In genomic region chr13:21811539-21811938, GRCm38 (mm10) we compare ENCODE assay signal across 8 mouse cellular contexts. TPM values are rescaled to one million over a fixed set of nuclear protein-coding genes. Genes with fewer than 3 reads are reported as not detected.
DNase-seq lines count a peak whose midpoint lies in the region; ATAC-seq and TF ChIP-seq lines count a peak whose summit lies in the region.
"Not testable (repeated sequence)": the region's sequence is repeated elsewhere in the genome, so short reads cannot be mapped to it uniquely, and the experiment has no call there.

TSS of gene Hist1h4m (plus strand) at chr13:21811746.

- H3K9me3 ChIP-seq in forebrain, embryonic 12.5 days; heart, embryonic 13.5 days: not testable (repeated sequence)

- WGBS in bone marrow, adult 2 months, result no CpG with 5 or more reads among the region's 24 CpGs
- no CpG with 5 or more reads among the region's 24 CpGs for WGBS in forebrain, embryonic 12.5 days
- WGBS in heart, embryonic 13.5 days, result no CpG with 5 or more reads among the region's 24 CpGs

- not testable (repeated sequence) for TF ChIP-seq CTCF in bone marrow, adult 2 months (IDR thresholded peaks at IDR 0.05; ENCODE audit: control insufficient read depth, insufficient read depth, low read length)

- peak; percentile 60 for ATAC-seq in forebrain, embryonic 12.5 days (ENCODE audit: low FRiP score)
- peak; percentile 42; the same call in 1 of the 2 replicates for ATAC-seq in heart, embryonic 13.5 days (ENCODE audit: extremely low read depth, insufficient number of reproducible peaks, low FRiP score, low TSS enrichment)
- ATAC-seq in neutrophil, adult 5-6 weeks (ENCODE audit: extremely low read depth, insufficient number of reproducible peaks, low FRiP score, poor library complexity, severe bottlenecking), result peak; percentile 77

- H3K4me1 ChIP-seq in bone marrow, adult 2 months (ENCODE audit: control insufficient read depth, insufficient read depth, low read length); forebrain, embryonic 12.5 days; heart, embryonic 13.5 days: not testable (repeated sequence)

- peak; percentile 18 for DNase-seq in kidney, adult 18-20 months
- DNase-seq in left cerebral cortex, postnatal 10 days (ENCODE audit: extremely low spot score in 1 of 2, low spot score in 2 of 2), result not testable (repeated sequence)
- DNase-seq in lung, postnatal 10 days, result peak; percentile 32
- DNase-seq in thymus, postnatal 25 days, result peak; percentile 71

- not testable (repeated sequence) for H3K36me3 ChIP-seq in forebrain, embryonic 12.5 days (replicated peaks); heart, embryonic 13.5 days

- H3K4me3 ChIP-seq in bone marrow, adult 2 months (replicated peaks; ENCODE audit: control insufficient read depth, low read depth, low read length), result peak within 1 kb of the TSS; percentile 31
- peak within 1 kb of the TSS; percentile 24 for H3K4me3 ChIP-seq in forebrain, embryonic 12.5 days (replicated peaks)
- peak within 1 kb of the TSS; percentile 32 for H3K4me3 ChIP-seq in heart, embryonic 13.5 days

- TF ChIP-seq POLR2A in bone marrow, adult 2 months (IDR thresholded peaks at IDR 0.05; ENCODE audit: borderline replicate concordance, control insufficient read depth, low read depth, low read length), result not testable (repeated sequence)

- H3K4me2 ChIP-seq in forebrain, embryonic 12.5 days, result peak within 1 kb of the TSS; percentile 43
- peak within 1 kb of the TSS; percentile 56 for H3K4me2 ChIP-seq in heart, embryonic 13.5 days

- not testable (repeated sequence) for H3K27me3 ChIP-seq in forebrain, embryonic 12.5 days; heart, embryonic 13.5 days (replicated peaks)

- not testable (repeated sequence) for H3K9ac ChIP-seq in forebrain, embryonic 12.5 days
- peak within 1 kb of the TSS; percentile 40 for H3K9ac ChIP-seq in heart, embryonic 13.5 days

- peak within 1 kb of the TSS; percentile 83 for H3K27ac ChIP-seq in bone marrow, adult 2 months (ENCODE audit: control insufficient read depth, insufficient read depth, low read depth, low read length, poor library complexity)
- H3K27ac ChIP-seq in forebrain, embryonic 12.5 days, result peak within 1 kb of the TSS; percentile 53; the same call in 1 of the 2 replicates
- 0 out of 2 replicates have a peak within 1 kb of the TSS, but pooled peaks have one; percentile 45 for H3K27ac ChIP-seq in heart, embryonic 13.5 days (replicated peaks)

- intact Hi-C loops in left cerebral cortex, postnatal 10 days (cut with DNase I), result not testable (repeated sequence)

RNA-seq across cellular contexts. Expression of gene Hist1h4m, which starts in this region (rescaled TPM):
- 157 and 288 TPM in 2 replicates for polyA plus RNA-seq in bone marrow, adult 2 months (2011; ENCODE audit: insufficient read depth, insufficient read length, low replicate concordance, missing spikeins)
- polyA plus RNA-seq in forebrain, embryonic 12.5 days (2016; fragmentation: Nextera tagmentation; extraction: Ambion mirVana), result not detected in 2 replicates
- polyA plus RNA-seq in heart, embryonic 13.5 days (2015; fragmentation: Nextera tagmentation; extraction: Ambion mirVana), result not detected in 2 replicates
- 100 to 1,000 TPM; 180 to 194 TPM for total RNA-seq in left cerebral cortex, postnatal 10 days (2021)
- total RNA-seq in neutrophil, adult 5-6 weeks (2017), result 341 and 383 TPM in 2 replicates

Comparison
In these comparisons a context has a peak if more than half of its experiments do, and no peak if none do; other contexts are left out.
1. RNA of gene Hist1h4m (polyA plus RNA-seq): 157 to 288 TPM in bone marrow, adult 2 months; not detected in forebrain, embryonic 12.5 days and not detected in heart, embryonic 13.5 days; every median in the first group is over 100 times any median in the second.
2. Peak in ATAC-seq, H3K4me3 ChIP-seq, H3K27ac ChIP-seq and H3K4me2 ChIP-seq in forebrain, embryonic 12.5 days; RNA of the gene not detected or under 1 TPM.
3. Peak in ATAC-seq, H3K4me3 ChIP-seq, H3K27ac ChIP-seq, H3K9ac ChIP-seq and H3K4me2 ChIP-seq in heart, embryonic 13.5 days; RNA of the gene not detected or under 1 TPM.
4. Peak in every context shown above with its lines, with median percentiles within 50 percentile points of each other: H3K27ac ChIP-seq, H3K4me3 ChIP-seq and ATAC-seq.